Mouse (Mus musculus): ENCODE data around the gene Comt. TPM values are rescaled to one million over a fixed set of nuclear protein-coding genes. Genes with fewer than 3 reads are reported as not detected.

Comt gene
- polyA plus RNA-seq (2015; fragmentation: Nextera tagmentation; extraction: Ambion mirVana), result 119 and 127 TPM in 2 replicates

DNA sequence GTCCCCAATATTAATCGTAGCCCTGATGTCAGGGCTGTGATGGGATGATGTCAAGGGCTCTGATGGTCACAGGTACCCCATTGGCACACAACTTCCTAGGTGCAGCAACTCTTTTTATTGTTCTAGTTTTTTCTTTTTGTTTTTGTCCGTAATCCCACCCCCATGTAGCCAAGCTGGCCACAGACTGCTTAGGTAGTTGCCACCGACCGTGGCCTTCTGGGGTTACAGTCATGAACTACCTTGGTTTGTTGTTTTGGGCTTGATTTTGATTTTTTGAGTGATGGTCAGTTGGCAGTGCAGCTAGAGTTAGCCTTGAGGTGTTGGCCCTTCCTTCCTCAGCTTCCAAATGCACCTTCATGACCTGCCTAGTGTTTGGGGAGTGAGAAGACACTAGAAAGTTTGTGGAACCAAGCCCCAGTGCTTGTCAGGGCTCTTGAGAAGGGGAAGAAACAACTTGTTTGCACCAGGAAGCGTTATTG, at the start of gene Comt:
Gene Comt (minus strand): TSS at position 51 of the 479 bp plus-strand sequence.
- no peak; the same call in 1 of the 2 replicates for ATAC-seq (ENCODE audit: low FRiP score, low TSS enrichment)
- peak within 1 kb of the TSS; percentile 83 for H3K4me3 ChIP-seq (ENCODE audit: low read length)
- no peaks in the 10 kb centered on the region; the same call in 1 of the 2 replicates for H3K36me3 ChIP-seq (ENCODE audit: insufficient read depth, low read length)
- no peaks in the 10 kb centered on the region for H3K27me3 ChIP-seq (ENCODE audit: insufficient read depth, low read length)
- H3K27ac ChIP-seq (ENCODE audit: low read length), result peak within 1 kb of the TSS; percentile 74
- 57% methylated on average over 5 of the region's 5 CpGs for WGBS
- peaks cover 35% of the 10 kb centered on the region for H3K4me1 ChIP-seq (ENCODE audit: insufficient read depth, low read length)
- peak within 1 kb of the TSS; percentile 93 for H3K4me2 ChIP-seq (replicated peaks; ENCODE audit: low read depth, low read length)
- H3K9ac ChIP-seq (replicated peaks; ENCODE audit: low read length), result peak within 1 kb of the TSS; percentile 88
- H3K9me3 ChIP-seq (ENCODE audit: low read length), result no peaks in the 10 kb centered on the region

DNA sequence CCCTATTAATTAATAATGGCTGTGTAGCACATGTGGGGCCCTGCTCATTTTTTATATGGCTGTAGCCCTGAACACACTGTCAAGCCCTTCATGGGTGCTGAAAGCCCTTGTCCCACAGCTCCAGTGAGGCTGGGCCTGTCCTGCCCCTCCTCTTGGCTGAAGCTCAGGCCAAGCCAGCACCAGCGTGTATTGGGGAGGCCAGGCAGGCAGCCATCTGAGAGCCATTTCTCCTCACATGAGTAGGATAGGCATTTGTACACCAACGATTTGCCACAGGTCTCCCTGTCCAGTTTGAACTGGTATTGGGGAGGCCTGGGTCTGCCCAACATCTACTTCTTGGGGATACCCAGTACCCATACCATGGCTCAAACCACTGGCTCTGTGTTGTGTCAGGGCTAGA, 47.4 kb upstream of the Comt start:
- Histone ChIP-seq H3K27me3 (ENCODE audit: insufficient read depth, low read length) (no peaks in the 10 kb centered on the region), H3K4me3 (ENCODE audit: low read length) (no peak overlapping the region), H3K9me3 (ENCODE audit: low read length) (no peaks in the 10 kb centered on the region), H3K4me1 (ENCODE audit: insufficient read depth, low read length) (0 out of 2 replicates have a peak, but pooled peaks cover 2% of the 10 kb centered on the region), H3K4me2 (replicated peaks; ENCODE audit: low read depth, low read length) (no peak overlapping the region), H3K27ac (ENCODE audit: low read length) (no peak overlapping the region), H3K9ac (replicated peaks; ENCODE audit: low read length) (no peak overlapping the region), H3K36me3 (ENCODE audit: insufficient read depth, low read length) (peaks cover 15% of the 10 kb centered on the region)
- no peak for ATAC-seq (ENCODE audit: low FRiP score, low TSS enrichment)
- 66% methylated on average over 2 of the region's 2 CpGs for WGBS

DNA sequence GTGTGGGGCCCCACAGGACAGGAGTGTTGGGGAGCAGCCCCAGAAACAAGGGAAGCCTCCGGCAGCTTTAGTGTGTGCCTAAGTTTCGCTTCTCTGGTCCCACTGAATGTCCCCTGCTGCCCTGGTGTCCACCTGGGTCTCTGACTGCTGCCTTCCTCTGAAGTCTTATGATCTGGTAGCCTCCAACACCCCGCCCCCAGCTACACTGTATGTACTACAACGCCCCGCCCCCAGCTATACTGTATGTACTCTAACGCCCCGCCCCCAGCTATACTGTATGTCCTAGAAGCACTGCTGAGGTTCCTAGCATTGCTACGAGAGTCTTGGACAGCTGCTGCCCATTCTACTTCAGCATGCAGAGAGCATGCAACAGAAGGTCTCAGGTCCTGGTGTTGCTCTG, 46.3 kb upstream of the Comt start:
- no peak for ATAC-seq (ENCODE audit: low FRiP score, low TSS enrichment)
- Histone ChIP-seq H3K4me2 (replicated peaks; ENCODE audit: low read depth, low read length) (no peak overlapping the region), H3K9me3 (ENCODE audit: low read length) (no peaks in the 10 kb centered on the region), H3K36me3 (ENCODE audit: insufficient read depth, low read length) (peaks cover 14% of the 10 kb centered on the region), H3K27me3 (ENCODE audit: insufficient read depth, low read length) (no peaks in the 10 kb centered on the region), H3K4me1 (ENCODE audit: insufficient read depth, low read length) (no peaks in the 10 kb centered on the region), H3K9ac (replicated peaks; ENCODE audit: low read length) (no peak overlapping the region), H3K4me3 (ENCODE audit: low read length) (no peak overlapping the region), H3K27ac (ENCODE audit: low read length) (no peak overlapping the region)
- WGBS, result 88% methylated on average over 8 of the region's 8 CpGs

DNA sequence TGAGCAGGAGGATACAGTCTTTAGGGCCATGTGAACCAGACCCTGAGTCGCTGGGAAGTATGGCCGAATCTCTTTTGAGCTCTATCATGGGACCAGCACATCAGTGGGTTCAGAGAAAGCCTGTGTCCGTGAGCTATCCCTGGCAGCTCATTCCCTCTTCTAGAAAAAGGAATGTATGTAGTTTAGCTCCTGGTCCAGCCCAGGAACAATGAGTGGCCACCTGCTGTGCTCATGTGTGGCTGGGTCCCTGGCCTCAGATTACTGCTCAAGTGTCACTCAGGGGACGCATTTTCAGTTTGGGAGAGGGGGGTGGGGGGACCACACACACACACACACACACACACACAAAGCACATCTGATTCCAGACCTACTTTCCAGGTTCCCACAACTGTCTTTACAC, 45.8 kb upstream of the Comt start:
- Histone ChIP-seq H3K9ac (replicated peaks; ENCODE audit: low read length) (no peak overlapping the region), H3K27ac (ENCODE audit: low read length) (no peak overlapping the region), H3K9me3 (ENCODE audit: low read length) (no peaks in the 10 kb centered on the region), H3K4me2 (replicated peaks; ENCODE audit: low read depth, low read length) (no peak overlapping the region), H3K36me3 (ENCODE audit: insufficient read depth, low read length) (peaks cover 12% of the 10 kb centered on the region), H3K4me1 (ENCODE audit: insufficient read depth, low read length) (no peaks in the 10 kb centered on the region), H3K4me3 (ENCODE audit: low read length) (no peak overlapping the region), H3K27me3 (ENCODE audit: insufficient read depth, low read length) (no peaks in the 10 kb centered on the region)
- no peak for ATAC-seq (ENCODE audit: low FRiP score, low TSS enrichment)
- 75% methylated on average over 4 of the region's 4 CpGs for WGBS

DNA sequence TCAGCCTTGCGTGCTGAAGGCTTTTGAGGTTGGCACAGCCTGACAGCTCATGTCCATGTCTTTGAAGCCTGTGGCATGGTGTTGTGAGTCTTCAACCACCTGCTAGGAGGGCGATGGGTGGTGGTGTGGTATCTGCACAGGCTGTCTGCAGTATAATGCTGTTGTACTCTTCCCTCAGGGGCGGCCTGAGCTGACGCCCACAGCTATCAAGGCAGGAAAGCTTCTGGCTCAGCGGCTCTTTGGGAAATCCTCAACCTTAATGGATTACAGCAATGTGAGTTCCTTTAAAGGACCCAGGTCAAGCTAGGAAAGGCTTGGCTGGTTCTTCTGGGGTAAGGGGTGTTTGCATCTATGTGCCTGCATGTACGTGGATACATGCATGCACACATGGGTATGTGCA, 45.3 kb upstream of the Comt start:
- Histone ChIP-seq H3K9me3 (ENCODE audit: low read length) (no peaks in the 10 kb centered on the region), H3K4me2 (replicated peaks; ENCODE audit: low read depth, low read length) (no peak overlapping the region), H3K4me3 (ENCODE audit: low read length) (no peak overlapping the region), H3K9ac (replicated peaks; ENCODE audit: low read length) (no peak overlapping the region), H3K36me3 (ENCODE audit: insufficient read depth, low read length) (peaks cover 12% of the 10 kb centered on the region), H3K27me3 (ENCODE audit: insufficient read depth, low read length) (no peaks in the 10 kb centered on the region), H3K27ac (ENCODE audit: low read length) (no peak overlapping the region), H3K4me1 (ENCODE audit: insufficient read depth, low read length) (no peaks in the 10 kb centered on the region)
- WGBS, result 90% methylated on average over 6 of the region's 6 CpGs
- no peak for ATAC-seq (ENCODE audit: low FRiP score, low TSS enrichment)

DNA sequence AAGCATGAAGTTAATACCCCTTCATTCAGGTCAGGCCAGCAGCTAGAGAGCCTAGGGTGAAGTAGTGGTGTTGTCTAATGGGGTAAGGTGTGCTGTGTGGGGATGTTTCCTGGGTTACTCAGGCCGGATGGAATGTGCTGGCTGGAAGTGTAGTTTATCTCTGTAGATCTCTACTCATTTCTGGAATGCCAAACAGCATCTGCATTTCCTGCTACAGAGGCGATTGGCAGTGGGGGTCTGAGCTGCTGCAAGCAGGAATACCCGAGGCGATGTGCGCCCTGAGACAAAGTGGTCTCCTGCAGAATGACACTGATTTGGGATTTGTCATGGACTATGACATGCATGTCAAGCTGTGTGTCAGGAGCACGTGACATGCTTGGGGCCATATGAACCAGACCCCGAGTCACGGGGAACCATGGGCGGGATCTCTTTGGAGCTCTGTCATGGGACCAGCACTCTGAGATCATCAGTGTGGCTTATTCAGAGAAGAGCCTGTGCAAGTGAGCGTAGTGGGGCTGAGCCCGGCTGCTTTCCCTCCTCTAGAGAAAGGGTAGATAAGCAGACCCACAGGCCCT, 44.8 kb upstream of the Comt start:
- 81% methylated on average over 11 of the region's 11 CpGs for WGBS
- Histone ChIP-seq H3K27ac (ENCODE audit: low read length) (no peak overlapping the region), H3K4me3 (ENCODE audit: low read length) (no peak overlapping the region), H3K36me3 (ENCODE audit: insufficient read depth, low read length) (peaks cover 12% of the 10 kb centered on the region), H3K9ac (replicated peaks; ENCODE audit: low read length) (no peak overlapping the region), H3K27me3 (ENCODE audit: insufficient read depth, low read length) (no peaks in the 10 kb centered on the region), H3K4me2 (replicated peaks; ENCODE audit: low read depth, low read length) (no peak overlapping the region), H3K9me3 (ENCODE audit: low read length) (no peaks in the 10 kb centered on the region), H3K4me1 (ENCODE audit: insufficient read depth, low read length) (no peaks in the 10 kb centered on the region)
- ATAC-seq (ENCODE audit: low FRiP score, low TSS enrichment), result no peak

DNA sequence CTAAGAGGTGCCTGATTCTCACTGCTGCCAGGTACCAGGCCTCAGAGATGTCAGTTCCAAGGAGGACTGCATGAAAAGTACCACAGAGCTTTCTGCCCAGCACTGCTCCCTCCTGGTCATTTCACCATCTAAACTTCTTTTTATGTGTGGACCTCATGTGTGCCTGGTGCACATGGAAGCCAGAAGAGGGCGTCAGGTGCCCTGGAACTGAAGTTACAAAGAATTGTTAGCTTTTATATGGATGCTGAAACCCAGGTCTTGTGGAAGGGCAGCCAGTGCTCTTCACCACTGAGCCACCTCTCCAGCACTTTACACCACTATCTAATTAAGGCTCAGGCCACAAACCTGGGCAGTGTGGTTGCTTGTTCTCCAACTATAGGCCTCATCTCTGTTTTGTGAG, 44.2 kb upstream of the Comt start:
- H3K9me3 ChIP-seq (ENCODE audit: low read length), result no peaks in the 10 kb centered on the region
- 37% methylated on average over 1 of the region's 1 CpGs for WGBS
- no peak overlapping the region for H3K27ac ChIP-seq (ENCODE audit: low read length)
- H3K9ac ChIP-seq (replicated peaks; ENCODE audit: low read length), result no peak overlapping the region
- no peaks in the 10 kb centered on the region for H3K27me3 ChIP-seq (ENCODE audit: insufficient read depth, low read length)
- ATAC-seq (ENCODE audit: low FRiP score, low TSS enrichment), result no peak
- no peak overlapping the region for H3K4me2 ChIP-seq (replicated peaks; ENCODE audit: low read depth, low read length)
- no peaks in the 10 kb centered on the region for H3K4me1 ChIP-seq (ENCODE audit: insufficient read depth, low read length)
- H3K36me3 ChIP-seq (ENCODE audit: insufficient read depth, low read length), result peaks cover 12% of the 10 kb centered on the region
- no peak overlapping the region for H3K4me3 ChIP-seq (ENCODE audit: low read length)

DNA sequence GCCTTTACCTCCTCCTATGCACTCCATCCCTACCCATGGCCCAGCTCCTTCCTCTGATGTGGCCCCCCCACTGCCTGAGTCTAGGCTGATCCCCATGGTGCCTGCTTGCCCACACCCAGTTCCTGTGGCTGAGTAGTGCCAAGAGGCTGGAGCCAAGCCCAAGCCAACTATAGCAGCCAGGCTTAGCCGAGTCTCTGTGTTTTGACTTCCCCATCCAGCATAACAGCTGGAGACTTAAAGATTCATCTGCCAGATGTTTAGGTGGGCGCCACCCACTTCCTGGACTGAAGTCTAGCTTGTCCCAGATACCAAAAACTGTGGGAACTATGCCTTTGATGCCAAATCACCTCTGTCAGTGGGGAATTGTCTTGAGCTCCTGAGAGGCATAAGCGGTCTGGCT, 37.6 kb upstream of the Comt start:
- Histone ChIP-seq H3K27ac (ENCODE audit: low read length) (no peak overlapping the region), H3K4me1 (ENCODE audit: insufficient read depth, low read length) (peaks cover 15% of the 10 kb centered on the region), H3K36me3 (ENCODE audit: insufficient read depth, low read length) (peaks cover 5% of the 10 kb centered on the region), H3K4me2 (replicated peaks; ENCODE audit: low read depth, low read length) (no peak overlapping the region), H3K9ac (replicated peaks; ENCODE audit: low read length) (no peak overlapping the region), H3K9me3 (ENCODE audit: low read length) (no peaks in the 10 kb centered on the region), H3K4me3 (ENCODE audit: low read length) (no peak overlapping the region), H3K27me3 (ENCODE audit: insufficient read depth, low read length) (no peaks in the 10 kb centered on the region; the same call in 1 of the 2 replicates)
- 73% methylated on average over 3 of the region's 3 CpGs for WGBS
- ATAC-seq (ENCODE audit: low FRiP score, low TSS enrichment), result no peak

DNA sequence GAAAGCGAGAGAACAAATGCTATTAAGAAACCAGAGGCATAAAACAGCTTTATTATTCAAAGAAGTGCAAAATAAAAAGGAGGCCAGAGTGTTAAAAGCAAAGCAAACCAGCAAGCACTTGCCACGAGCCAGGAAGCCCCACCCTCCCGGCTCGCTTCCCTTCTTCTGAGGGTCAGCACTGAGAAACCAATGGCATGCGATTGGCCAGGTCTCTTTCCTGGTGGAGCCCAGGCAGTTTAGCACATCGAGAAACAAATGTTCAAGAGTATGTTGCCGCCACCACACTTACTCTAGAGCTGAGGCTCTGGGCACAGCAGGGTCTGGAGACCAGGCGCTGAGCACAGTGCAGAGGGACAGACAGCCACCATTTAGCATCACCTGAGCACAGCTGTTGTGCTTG, 35.9 kb upstream of the Comt start:
- H3K36me3 ChIP-seq (ENCODE audit: insufficient read depth, low read length), result no peaks in the 10 kb centered on the region
- H3K4me2 ChIP-seq (replicated peaks; ENCODE audit: low read depth, low read length), result no peak overlapping the region
- no peak overlapping the region for H3K4me3 ChIP-seq (ENCODE audit: low read length)
- ATAC-seq (ENCODE audit: low FRiP score, low TSS enrichment), result no peak
- peaks cover 21% of the 10 kb centered on the region for H3K4me1 ChIP-seq (ENCODE audit: insufficient read depth, low read length)
- 48% methylated on average over 8 of the region's 8 CpGs for WGBS
- H3K27ac ChIP-seq (ENCODE audit: low read length), result no peak overlapping the region
- H3K9me3 ChIP-seq (ENCODE audit: low read length), result no peaks in the 10 kb centered on the region
- no peaks in the 10 kb centered on the region; the same call in 1 of the 2 replicates for H3K27me3 ChIP-seq (ENCODE audit: insufficient read depth, low read length)
- H3K9ac ChIP-seq (replicated peaks; ENCODE audit: low read length), result no peak overlapping the region

DNA sequence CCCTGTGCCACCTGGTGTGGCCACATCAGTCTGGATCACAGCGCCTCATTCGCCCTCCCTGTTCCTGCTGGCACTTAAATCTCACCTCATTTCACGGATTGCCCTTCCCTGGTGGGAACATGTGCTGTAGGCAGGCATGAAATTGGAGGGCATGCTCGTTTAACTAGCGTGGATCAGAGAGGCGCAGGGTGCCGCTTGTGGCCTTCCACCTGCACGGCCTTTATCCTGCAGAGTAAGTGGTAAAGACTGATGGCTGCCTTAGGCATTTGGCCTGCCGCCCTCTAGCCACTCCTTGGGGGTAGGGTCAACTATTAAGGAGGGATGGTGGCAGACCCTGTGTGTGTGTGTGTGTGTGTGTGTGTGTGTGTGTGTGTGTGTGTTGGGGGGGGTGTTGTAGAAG, 35.4 kb upstream of the Comt start:
- no peaks in the 10 kb centered on the region for H3K9me3 ChIP-seq (ENCODE audit: low read length)
- ATAC-seq (ENCODE audit: low FRiP score, low TSS enrichment), result no peak

More for the DNA sequence above, 35.4 kb upstream of the Comt start:
- Histone ChIP-seq H3K27me3 (ENCODE audit: insufficient read depth, low read length) (no peaks in the 10 kb centered on the region; the same call in 1 of the 2 replicates), H3K27ac (ENCODE audit: low read length) (no peak overlapping the region), H3K9ac (replicated peaks; ENCODE audit: low read length) (no peak overlapping the region), H3K4me3 (ENCODE audit: low read length) (no peak overlapping the region), H3K4me1 (ENCODE audit: insufficient read depth, low read length) (peaks cover 21% of the 10 kb centered on the region), H3K36me3 (ENCODE audit: insufficient read depth, low read length) (peaks cover 2% of the 10 kb centered on the region; the same call in 1 of the 2 replicates), H3K4me2 (replicated peaks; ENCODE audit: low read depth, low read length) (no peak overlapping the region)
- 76% methylated on average over 9 of the region's 9 CpGs for WGBS
